Mouse (Mus musculus) heart, adult 2 months (tissue): Measurements from ENCODE around the gene H2-T24.

Experiments used
- CTCF ChIP-seq: fragments of 200-600 bp; IDR thresholded peaks from 2 replicates; pipeline ENCODE4 v1.8.1; 2022; ENCODE audit warnings: antibody characterized with exemption, mild to moderate bottlenecking, moderate library complexity
- EP300 ChIP-seq: fragments of 200-500 bp; IDR thresholded peaks from 2 replicates; pipeline ENCODE4 v1.6.1; 2011; ENCODE audit warnings: low read depth, low read length, control low read depth; ENCODE audit not compliant: insufficient read depth
- POLR2A ChIP-seq: fragments of 200-500 bp; IDR thresholded peaks from 2 replicates; pipeline ENCODE4 v1.6.1; 2011; ENCODE audit warnings: mild to moderate bottlenecking, low read depth, low read length, control low read depth; ENCODE audit not compliant: insufficient read depth

GRCm38 (mm10) chr17:35963279-35963678, 57.1 kb downstream of the H2-T24 start:
- TF ChIP-seq POLR2A (no peak), CTCF (no peak), EP300 (no peak)
